Mouse (Mus musculus): ENCODE results near the gene Sntg2. TPM values are rescaled to one million over a fixed set of nuclear protein-coding genes. Genes with fewer than 3 reads are reported as not detected.

Gene Sntg2
- total RNA-seq, 2 experiments from 2014 or later, result 3.3 to 4.4 TPM

DNA sequence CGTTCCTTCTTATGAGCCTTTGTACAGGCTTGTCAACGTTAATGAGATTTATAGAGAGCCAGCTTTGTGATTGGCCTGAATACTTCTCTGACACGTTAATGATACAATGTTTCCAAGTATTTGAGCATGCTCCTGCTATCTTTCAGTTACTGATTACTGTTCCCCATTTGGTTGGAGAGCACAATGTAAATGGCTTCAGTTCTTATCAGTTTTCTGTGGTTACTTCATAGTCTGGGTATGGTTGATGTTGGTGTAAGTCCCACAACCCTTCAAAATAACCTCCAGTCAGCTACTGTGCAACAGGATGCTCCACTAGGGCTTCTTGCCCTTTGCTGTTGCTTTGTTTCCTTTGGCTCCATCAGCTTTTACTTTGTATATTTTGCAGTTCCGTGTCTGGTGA is 168.7 kb downstream of the Sntg2 start:
- no peak for DNase-seq (ENCODE audit: low spot score in 2 of 2)

- DNase-seq (ENCODE audit: low spot score in 2 of 2), result no peak
Observed at GRCm38 (mm10) chr12:30202763-30203162, 170.4 kb downstream of the Sntg2 start.

GRCm38 (mm10) chr12:30201031-30201430 is 172.1 kb downstream of the Sntg2 start:
- DNase-seq (ENCODE audit: low spot score in 2 of 2), result no peak

DNA sequence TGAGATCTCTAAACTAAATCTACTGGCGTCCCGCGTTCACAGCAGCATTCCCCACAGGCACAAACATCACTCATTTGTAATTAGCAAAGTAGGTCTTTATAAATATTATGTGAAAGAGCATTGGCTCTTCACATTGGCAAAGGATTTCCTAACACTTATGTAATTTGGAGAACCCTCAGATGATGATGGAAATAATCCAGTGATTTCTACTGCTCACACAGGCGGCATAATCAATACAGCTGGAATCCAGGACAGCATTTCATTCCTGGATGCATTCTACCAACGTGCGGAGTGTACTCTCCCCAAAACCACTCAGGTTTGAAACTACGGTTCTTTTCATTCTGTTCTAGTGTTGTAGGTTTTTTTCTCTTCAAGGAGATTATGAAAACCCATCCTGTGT is 172.6 kb downstream of the Sntg2 start:
- DNase-seq (ENCODE audit: low spot score in 2 of 2), result no peak

DNA sequence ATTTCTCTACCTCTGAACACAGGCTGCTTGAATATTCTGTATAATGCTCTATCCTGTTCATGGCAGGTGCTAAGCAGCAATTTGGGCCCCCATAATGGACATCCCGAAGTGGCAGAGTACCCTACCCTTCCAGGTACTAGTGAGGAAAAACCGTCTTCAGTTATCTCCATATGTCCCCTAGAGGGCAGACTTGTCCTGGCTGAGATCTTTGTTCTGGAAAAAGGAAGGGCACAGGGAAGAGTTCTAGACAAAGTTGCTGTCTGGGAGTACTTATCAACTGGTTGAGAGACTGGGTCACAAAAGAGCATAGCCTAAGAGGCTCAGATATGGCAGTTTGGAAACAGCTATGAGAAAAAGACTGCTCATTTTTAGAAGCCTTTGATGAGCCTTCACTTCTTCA is 173.4 kb downstream of the Sntg2 start:
- peak; percentile 15 to 60 for DNase-seq (ENCODE audit: low spot score in 2 of 2)

- DNase-seq (ENCODE audit: low spot score in 2 of 2), result no peak
Observed at GRCm38 (mm10) chr12:30198250-30198649, 174.9 kb downstream of the Sntg2 start.

- DNase-seq (ENCODE audit: low spot score in 2 of 2), result no peak
Observed at GRCm38 (mm10) chr12:30181721-30182120, 191.5 kb downstream of the Sntg2 start.

- no peak for DNase-seq (ENCODE audit: low spot score in 2 of 2)
Observed at GRCm38 (mm10) chr12:30179623-30180022, 193.6 kb downstream of the Sntg2 start.

DNA sequence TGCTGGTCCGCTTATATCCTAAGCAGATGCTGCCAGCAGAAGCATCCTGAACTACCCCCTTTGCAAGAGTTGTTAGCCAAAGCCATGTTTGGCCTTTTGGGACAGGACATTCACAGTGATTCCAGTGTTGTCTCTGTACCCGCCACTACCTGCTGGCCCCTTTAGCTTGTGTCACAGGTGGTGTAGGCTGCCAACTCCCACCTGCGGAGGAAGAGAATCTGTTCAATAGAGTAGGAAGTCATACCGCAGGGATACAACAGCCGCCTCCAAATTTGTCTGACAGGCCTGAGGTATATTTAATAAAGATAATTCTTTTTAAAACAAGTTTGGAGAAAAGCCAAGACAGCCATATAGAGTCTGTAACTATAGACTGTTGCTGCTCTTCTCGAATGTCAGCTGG is 195.2 kb downstream of the Sntg2 start:
- DNase-seq (ENCODE audit: low spot score in 2 of 2), result no peak

DNA sequence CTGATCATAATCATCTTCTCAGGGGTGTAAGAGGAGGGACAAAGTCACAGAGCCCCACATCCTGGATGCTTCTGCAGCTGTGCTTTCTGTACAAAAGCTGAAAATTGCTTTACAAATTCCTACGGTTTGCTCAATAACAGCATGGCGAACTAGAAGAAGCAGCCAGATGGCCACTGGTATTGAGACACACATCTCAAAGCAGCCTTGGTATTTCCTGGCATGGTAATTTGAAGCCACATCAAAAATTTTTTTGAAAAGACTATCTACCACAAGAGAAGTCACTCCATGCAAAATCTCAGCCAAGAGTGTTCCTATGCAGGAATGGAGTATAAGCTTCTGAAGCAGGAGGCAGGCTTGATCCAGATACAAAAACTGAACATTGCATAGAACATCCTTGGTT is 195.6 kb downstream of the Sntg2 start:
- DNase-seq (ENCODE audit: low spot score in 2 of 2), result peak in 1 of 2 experiments; percentile 29

GRCm38 (mm10) chr12:30168491-30168890 is 204.7 kb downstream of the Sntg2 start:
- peak in 1 of 2 experiments; percentile 39 for DNase-seq (ENCODE audit: low spot score in 2 of 2)

DNA sequence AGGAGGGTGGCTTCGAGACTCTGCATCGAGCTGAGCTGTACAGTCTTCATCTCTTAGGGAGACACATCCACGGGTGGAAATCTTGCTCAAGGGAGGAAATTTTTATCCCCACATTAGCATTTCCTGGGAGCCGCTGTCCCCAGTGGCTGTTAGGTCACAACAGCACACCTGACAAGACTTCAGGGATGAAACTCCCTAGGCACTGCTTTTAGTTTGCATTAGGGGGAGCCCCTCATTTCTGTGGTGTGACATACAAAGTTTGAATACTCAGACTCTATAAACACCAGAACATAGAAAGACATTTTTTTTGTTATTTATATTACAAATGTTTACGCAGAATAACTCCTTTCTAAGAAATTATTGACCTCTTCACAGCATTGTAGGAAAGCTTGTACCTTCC is 208.6 kb downstream of the Sntg2 start:
- DNase-seq (ENCODE audit: low spot score in 2 of 2), result no peak

GRCm38 (mm10) chr12:30164005-30164404 is 209.2 kb downstream of the Sntg2 start:
- no peak for DNase-seq (ENCODE audit: low spot score in 2 of 2)

DNA sequence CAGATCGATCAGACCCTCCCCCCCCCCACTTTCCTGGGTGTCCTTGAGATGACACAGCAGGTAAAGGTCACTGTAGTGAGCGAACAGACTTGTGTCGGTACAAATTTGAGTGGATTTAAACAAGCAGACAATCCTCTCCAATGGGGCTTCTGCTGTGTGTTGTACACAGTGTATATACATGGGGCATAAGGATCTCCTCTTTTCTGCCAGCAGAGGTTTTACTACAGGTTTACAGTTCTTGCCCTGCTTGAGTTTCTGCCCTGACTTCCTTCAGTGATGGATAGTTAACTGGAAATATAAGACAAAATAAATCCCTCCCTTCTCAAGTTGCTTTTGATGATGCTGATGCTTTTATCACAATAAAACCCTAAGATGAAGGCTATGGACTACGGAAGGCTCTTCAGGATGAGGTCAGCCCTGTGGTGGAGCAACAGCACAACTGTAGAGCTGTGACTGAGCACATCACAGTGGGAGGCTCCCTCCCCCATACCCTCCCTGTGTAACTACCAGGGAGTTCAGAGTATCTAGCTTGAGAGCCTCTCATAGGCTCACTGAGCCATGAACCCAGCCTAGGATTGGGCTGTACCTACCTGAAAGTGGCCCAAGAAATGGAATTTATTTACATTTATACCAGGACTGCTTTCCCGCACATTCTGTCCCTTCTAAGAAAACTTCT is 211.3 kb downstream of the Sntg2 start:
- no peak for DNase-seq (ENCODE audit: low spot score in 2 of 2)

GRCm38 (mm10) chr12:30160475-30160874 is 212.7 kb downstream of the Sntg2 start:
- no peak for DNase-seq (ENCODE audit: low spot score in 2 of 2)

DNA sequence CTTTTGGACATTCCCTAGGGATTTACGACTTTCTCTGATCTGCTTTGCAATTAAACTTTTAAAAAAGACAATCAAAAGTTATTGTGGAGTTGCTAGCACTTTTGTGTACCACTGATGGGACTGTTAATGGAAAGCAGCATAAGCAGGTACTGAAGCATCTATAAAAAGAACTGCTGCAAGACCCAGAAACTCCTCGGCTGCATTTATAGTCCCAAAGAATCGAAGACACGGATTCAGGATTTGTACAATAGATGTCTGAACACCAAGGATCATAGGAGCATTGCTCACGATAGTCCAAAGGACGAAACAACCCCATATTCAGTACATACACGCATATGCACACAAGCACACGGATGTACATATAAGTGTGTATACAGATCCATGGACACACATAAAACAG is 213.4 kb downstream of the Sntg2 start:
- DNase-seq (ENCODE audit: low spot score in 2 of 2), result no peak

DNA sequence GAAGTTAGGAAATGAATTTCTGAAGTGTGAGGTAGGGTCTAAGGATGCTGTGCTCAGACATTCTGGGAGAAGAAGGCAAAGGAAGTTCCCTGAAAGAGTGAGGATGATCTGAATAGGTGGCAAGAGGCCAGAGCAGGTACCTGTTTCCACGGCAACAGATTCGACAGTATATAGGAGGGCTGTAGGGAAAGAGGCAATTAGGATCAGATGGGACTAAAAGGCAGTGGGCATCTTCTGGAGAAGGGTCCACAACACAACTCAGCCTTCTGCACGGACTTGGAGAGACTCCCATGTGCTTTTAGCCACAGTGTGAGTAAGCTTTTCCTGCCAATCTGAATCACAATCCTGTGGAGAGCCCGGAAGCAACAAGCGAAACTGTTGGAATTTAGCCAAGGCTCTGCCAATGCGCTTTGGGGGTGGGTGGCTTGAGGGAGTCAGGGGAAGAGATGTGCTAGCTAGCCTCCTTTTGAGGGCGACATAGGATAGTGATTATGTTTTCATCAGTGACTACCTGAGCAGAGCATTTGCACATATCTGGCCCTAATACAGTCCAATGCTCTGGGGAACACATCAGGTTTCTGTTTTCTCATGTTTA is 219.0 kb downstream of the Sntg2 start:
- DNase-seq (ENCODE audit: low spot score in 2 of 2), result no peak

- DNase-seq (ENCODE audit: low spot score in 2 of 2), result peak; percentile 19 to 55
Observed at GRCm38 (mm10) chr12:30142085-30142484, 231.1 kb downstream of the Sntg2 start.

GRCm38 (mm10) chr12:30132524-30132923 is 240.7 kb downstream of the Sntg2 start, which contains the start of gene Tpo:
Gene Tpo (minus strand): TSS chr12:30132624.
- DNase-seq (ENCODE audit: low spot score in 2 of 2), result no peak

DNA sequence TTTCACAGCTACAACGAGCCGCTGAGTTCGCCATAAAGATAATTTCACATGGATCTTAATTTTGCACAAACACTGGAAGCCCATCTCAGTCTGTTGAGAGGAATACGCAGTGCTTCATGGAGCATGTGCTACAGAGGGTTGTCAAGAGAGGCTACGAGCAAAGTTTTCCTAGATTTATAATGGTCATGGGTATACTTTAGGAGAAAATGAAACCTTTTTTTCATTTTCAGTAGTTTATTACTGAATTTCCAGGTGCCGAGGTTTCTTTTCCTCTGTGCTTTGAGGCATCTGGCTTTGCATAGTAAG is 243.8 kb downstream of the Sntg2 start:
- DNase-seq (ENCODE audit: low spot score in 2 of 2), result no peak

DNA sequence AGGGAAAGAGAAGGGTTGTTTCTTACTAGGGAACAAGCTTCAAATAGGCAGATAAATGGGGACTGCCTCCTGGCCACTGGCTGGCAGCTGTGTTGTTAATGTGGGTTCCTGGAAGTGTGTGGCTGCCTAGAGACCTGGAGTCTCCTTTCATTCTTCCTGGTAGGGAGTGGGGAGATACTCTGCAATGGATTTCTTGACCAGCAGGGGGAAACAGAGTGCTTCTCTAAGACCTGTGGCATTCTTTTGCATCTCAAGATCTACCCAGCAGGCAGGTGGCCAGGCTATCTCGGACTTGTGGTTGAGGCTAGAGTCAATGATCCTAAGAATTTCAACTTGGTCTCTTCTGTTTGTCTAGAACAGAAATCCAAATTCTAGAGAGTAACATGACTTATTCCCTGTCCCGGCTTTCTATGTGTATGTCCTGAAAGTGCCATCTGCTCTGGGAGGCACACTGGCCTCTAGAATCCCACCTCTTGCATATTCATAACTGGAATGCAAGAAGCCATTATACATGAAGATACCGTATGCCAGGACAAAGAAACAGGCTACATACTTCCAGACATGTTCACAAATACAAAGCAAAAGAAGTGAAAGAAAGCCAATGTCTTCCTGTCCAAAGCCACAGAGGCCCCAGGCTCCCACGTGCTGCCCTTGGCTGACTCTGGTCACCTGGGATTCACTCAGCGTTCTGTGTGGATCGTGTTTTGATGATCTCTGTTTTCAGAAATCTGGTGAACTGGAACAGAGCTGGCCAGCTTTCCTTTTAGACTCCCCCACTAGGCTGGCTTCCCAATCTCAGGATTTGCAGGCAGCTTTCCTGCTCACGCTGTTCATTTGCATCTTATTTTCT is 244.4 kb downstream of the Sntg2 start:
- DNase-seq (ENCODE audit: low spot score in 2 of 2), result peak; percentile 54 to 86

All from layer of hippocampus, adult 18-20 months (tissue).